Mouse (Mus musculus) midbrain, embryonic 14.5 days (tissue): ENCODE results near the gene Olfr56. TPM values are rescaled to one million over a fixed set of nuclear protein-coding genes. Genes with fewer than 3 reads are reported as not detected.
"Not testable (repeated sequence)": the region's sequence is repeated elsewhere in the genome, so short reads cannot be mapped to it uniquely, and the experiment has no call there.

Experiments used
- ATAC-seq: fragments of 200-750 bp; cut with Nextera tagmentation; 2 replicates; pipeline ENCODE4 v1.8.0; 2017; ENCODE audit warnings: moderate number of reproducible peaks, moderate library complexity; ENCODE audit not compliant: low FRiP score, low TSS enrichment
- DNase-seq: peaks from one replicate; pipeline ENCODE4 v3.0.0-alpha.2; 2015
- H3K27ac ChIP-seq: fragments of 300-500 bp; sonication (generic); replicated peaks from 2 replicates; pipeline ENCODE4 v1.5.1; 2014; ENCODE audit warnings: mild to moderate bottlenecking, low read depth, low read length, moderate library complexity
- H3K27me3 ChIP-seq: fragments of 300-500 bp; sonication (generic); 2 replicates; pipeline ENCODE4 v1.6.1; 2014; ENCODE audit warnings: low read length, control low read depth, mixed read lengths; ENCODE audit not compliant: control insufficient read depth, insufficient read depth
- H3K36me3 ChIP-seq: fragments of 300-500 bp; sonication (generic); 2 replicates; pipeline ENCODE4 v1.6.1; 2014; ENCODE audit warnings: low read length, control low read depth; ENCODE audit not compliant: control insufficient read depth, insufficient read depth
- H3K4me1 ChIP-seq: fragments of 300-500 bp; sonication (generic); 2 replicates; pipeline ENCODE4 v1.6.1; 2014; ENCODE audit warnings: mild to moderate bottlenecking, antibody characterized with exemption, low read length, control low read depth; ENCODE audit not compliant: control insufficient read depth, insufficient read depth
- H3K4me2 ChIP-seq: fragments of 300-500 bp; sonication (generic); 2 replicates; pipeline ENCODE4 v1.6.1; 2014; ENCODE audit warnings: mild to moderate bottlenecking, low read length, moderate library complexity
- H3K4me3 ChIP-seq: fragments of 300-500 bp; sonication (generic); replicated peaks from 2 replicates; pipeline ENCODE4 v1.5.1; 2014; ENCODE audit warnings: low read depth, low read length
- H3K9ac ChIP-seq: fragments of 300-500 bp; sonication (generic); replicated peaks from 2 replicates; pipeline ENCODE4 v1.6.1; 2014; ENCODE audit warnings: mild to moderate bottlenecking, low read length, moderate library complexity
- H3K9me3 ChIP-seq: fragments of 300-500 bp; sonication (generic); 2 replicates; pipeline ENCODE4 v1.6.1; 2016; ENCODE audit warnings: low read length, control low read depth, mixed read lengths; ENCODE audit not compliant: control insufficient read depth
- WGBS: fragments of 180-500 bp; shearing (Covaris S2); extraction: QIAGEN DNeasy Blood & Tissue Kit; methylation state at CpG from one replicate; pipeline ENCODE4 v1.1.7; 2014; 5-methylcytosine and 5-hydroxymethylcytosine counted together
- polyA plus RNA-seq: library from polyadenylated mRNA; unstranded; fragments of >200 nt; fragmentation: Nextera tagmentation; extraction: Ambion mirVana; gene quantifications from 2 replicates; pipeline ENCODE4 v1.2.1, GENCODE M21; 2014

The Olfr56 gene
- polyA plus RNA-seq, 1 experiment from 2014 or later, result not detected

DNA sequence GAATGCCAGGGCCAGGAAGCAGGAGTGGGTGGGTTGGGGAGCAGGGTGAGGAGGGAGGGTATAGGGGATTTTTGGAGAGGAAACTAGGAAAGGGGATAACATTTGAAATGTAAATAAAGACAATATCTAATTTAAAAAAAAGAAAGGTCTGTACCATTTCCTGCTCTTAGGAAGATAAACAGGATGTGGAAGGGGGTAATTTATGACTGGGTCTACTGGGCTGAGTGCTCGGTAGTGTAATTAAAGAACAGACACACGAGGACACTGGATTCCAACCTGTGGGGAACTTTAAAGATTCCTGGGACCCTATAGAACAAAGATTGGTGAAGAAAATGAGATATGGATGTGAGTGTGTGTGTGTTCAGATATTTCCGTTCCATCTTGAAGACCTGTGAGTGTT, 4.2 kb downstream of the Olfr56 start:
- not testable (repeated sequence) for H3K27me3 ChIP-seq, H3K4me1 ChIP-seq, H3K4me3 ChIP-seq, H3K36me3 ChIP-seq, H3K9ac ChIP-seq, H3K4me2 ChIP-seq, H3K27ac ChIP-seq, H3K9me3 ChIP-seq, ATAC-seq, DNase-seq
- WGBS, result no CpG with 5 or more reads among the region's 3 CpGs

DNA sequence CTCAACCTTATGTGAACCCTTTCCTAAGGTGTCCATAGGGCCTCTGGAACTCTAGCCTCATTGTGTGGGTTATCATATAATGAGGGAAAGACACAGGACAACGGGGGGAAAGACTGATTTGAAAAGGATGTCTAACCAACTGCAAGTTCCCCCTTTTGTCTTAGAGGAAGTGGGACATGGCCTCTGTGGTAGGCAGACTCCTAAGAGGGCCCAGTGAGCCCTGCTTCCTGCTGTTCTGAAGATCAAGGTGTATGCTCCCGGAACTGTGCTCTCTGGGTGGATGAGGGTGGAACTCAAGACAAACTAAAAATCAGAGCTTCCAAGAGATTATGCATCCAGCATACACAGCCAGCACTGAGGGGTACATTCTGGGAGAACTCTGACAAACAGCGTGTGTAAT, 9.5 kb downstream of the Olfr56 start:
- H3K4me3 ChIP-seq, H3K27me3 ChIP-seq, DNase-seq, H3K27ac ChIP-seq, H3K4me1 ChIP-seq, ATAC-seq, H3K9ac ChIP-seq, H3K36me3 ChIP-seq, H3K4me2 ChIP-seq, H3K9me3 ChIP-seq: not testable (repeated sequence)
- 88% methylated on average over 2 of the region's 3 CpGs for WGBS

DNA sequence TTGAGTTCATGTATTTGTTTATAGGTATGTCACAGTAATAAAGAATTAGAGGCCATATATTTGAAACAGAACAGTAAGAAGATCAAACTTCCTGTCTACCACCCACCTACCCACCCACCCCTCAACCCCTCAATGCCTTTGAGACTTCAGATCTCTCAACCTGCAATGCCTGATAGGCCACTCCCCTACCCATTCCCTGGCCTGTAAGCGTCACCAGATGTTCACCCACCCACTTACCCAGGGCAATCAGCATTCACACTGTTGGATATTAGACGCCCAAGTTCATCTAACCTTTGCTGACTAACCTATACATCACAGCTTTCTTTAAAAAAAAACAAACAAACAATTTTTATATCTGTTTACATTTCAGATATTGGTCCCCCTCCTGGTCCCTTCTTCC, 11.3 kb downstream of the Olfr56 start:
- H3K27ac ChIP-seq, H3K9me3 ChIP-seq: not testable (repeated sequence)
- 80% methylated on average over 2 of the region's 2 CpGs for WGBS

DNA sequence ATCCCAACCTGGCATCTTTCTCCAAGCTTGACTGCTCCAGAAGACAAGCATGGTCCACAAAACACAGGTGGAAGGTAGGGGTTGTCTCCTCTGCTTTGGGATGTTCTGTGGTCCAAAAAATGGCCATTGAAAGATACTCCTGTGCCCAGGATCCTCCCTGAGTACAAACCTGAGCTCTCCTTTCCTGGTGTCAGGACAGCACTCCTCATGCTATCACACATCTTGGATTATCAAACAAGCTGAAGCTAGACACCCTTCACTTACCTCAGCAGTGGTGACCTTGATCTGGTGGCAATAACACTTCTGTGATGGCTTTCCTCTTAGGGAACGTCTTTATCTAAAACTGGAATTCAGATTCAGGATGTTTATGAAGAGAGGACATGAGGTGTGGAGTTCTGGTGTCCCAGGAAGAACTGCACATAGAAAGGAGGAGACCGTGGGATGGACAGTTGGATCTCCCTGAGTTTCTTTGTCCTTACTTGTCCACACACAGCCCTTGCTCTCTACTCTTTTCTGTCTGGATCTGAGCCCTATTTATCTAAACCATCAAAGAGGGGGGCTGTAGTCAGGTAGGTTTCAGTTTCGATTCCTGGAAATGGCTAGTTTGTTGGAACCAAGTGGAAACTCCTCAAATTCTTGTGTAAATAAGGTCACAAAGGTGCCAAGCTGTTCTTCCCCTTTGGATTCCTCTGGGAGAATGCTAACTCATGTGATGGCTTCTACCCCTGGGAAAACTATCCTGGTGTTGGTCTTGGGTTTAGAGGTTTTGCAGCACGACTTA, 13.2 kb downstream of the Olfr56 start, which contains the start of gene Gm12185:
Gm12185 (minus strand) TSS at position 487 of the 781 bp plus-strand sequence.
- not testable (repeated sequence) for H3K9me3 ChIP-seq, H3K27ac ChIP-seq, DNase-seq, H3K4me3 ChIP-seq, H3K27me3 ChIP-seq, H3K4me2 ChIP-seq, H3K9ac ChIP-seq, ATAC-seq, H3K4me1 ChIP-seq, H3K36me3 ChIP-seq
- WGBS, result 73% methylated on average over 4 of the region's 4 CpGs

More for the DNA sequence above, 11.3 kb downstream of the Olfr56 start:
- not testable (repeated sequence) for H3K27me3 ChIP-seq, H3K4me2 ChIP-seq, H3K4me3 ChIP-seq, H3K9ac ChIP-seq, H3K4me1 ChIP-seq, ATAC-seq, H3K36me3 ChIP-seq, DNase-seq

DNA sequence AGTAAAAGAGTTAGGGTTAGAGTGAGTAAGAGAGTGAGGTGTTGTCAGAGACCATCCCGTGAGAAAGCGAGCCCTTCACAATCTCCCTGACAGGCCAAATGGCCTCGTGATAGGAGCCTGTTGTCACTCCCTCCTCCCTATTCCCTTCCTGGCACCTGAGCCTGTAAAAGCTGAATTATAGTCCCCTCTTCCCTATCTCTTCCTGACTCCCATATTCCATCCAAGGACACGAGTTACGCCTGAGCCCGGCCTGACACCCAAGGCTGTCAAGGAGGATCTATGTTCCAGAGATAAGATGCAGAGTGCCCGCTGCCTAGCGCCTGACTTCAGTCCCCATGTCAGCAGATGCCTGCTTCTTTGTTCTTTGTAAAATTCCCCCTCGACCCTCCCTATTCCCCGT, 14.6 kb downstream of the Olfr56 start:
- not testable (repeated sequence) for H3K9me3 ChIP-seq, H3K4me2 ChIP-seq
- 77% methylated on average over 10 of the region's 10 CpGs for WGBS

DNA sequence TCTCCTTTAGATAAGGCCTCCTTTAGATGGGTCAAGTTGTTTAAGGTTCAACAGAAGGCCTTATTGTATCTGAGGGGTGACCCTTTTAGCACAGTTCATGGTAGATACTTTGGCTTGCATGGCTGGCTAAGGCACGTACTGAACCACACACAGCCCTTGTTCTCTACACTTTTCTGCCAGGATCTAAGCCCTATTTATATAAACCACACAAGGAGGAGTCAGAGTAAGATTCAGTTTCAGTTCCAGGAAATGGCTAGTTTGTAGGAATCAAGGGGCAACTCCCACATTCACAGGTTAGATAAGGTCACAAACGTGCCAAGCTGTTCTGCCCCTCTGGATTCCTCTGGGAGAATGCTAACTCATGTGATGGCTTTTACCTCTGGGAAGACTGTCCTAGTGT, 15.3 kb downstream of the Olfr56 start, which contains the start of gene Tgtp1:
Tgtp1 (minus strand) TSS at position 155 of the 400 bp plus-strand sequence.
- H3K4me3 ChIP-seq, H3K27me3 ChIP-seq, H3K9ac ChIP-seq, H3K4me1 ChIP-seq, DNase-seq, H3K36me3 ChIP-seq, H3K27ac ChIP-seq, ATAC-seq, H3K9me3 ChIP-seq, H3K4me2 ChIP-seq: not testable (repeated sequence)
- 80% methylated on average over 2 of the region's 2 CpGs for WGBS

More for the DNA sequence above, 14.6 kb downstream of the Olfr56 start:
- not testable (repeated sequence) for H3K4me3 ChIP-seq, DNase-seq, H3K27me3 ChIP-seq, ATAC-seq, H3K9ac ChIP-seq, H3K27ac ChIP-seq, H3K4me1 ChIP-seq, H3K36me3 ChIP-seq

GRCm38 (mm10) chr11:49000411-49000810, 21.7 kb downstream of the Olfr56 start:
- 82% methylated on average over 1 of the region's 1 CpGs for WGBS
- not testable (repeated sequence) for DNase-seq, H3K27me3 ChIP-seq, H3K9me3 ChIP-seq, H3K4me1 ChIP-seq, H3K27ac ChIP-seq, H3K9ac ChIP-seq, H3K36me3 ChIP-seq, ATAC-seq, H3K4me3 ChIP-seq, H3K4me2 ChIP-seq

- not testable (repeated sequence) for H3K9me3 ChIP-seq, H3K27me3 ChIP-seq, H3K4me3 ChIP-seq, H3K4me2 ChIP-seq, H3K36me3 ChIP-seq, ATAC-seq, H3K4me1 ChIP-seq, H3K27ac ChIP-seq, DNase-seq, H3K9ac ChIP-seq
- 80% methylated on average over 2 of the region's 2 CpGs for WGBS
Measured at GRCm38 (mm10) chr11:49006317-49006716, 27.6 kb downstream of the Olfr56 start.

DNA sequence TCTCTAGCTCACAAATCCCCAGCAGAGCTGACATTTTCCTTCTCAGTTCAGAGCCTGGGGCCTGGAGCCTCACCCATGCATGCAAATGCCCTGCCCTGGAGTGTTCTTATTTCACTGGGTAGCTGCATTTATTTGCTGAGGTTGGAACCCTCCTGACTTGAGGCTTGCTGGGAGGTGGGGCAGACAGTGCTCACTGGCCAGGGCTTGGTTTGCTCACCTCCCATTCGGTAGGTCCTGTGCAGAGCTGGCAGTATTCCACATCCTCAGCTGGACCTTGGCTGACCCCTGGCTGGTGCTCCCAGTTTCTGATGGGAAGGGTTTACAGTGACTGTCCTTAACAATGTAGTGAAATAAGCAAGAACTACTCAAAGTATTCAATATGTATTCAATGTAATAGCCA, 28.1 kb downstream of the Olfr56 start:
- H3K36me3 ChIP-seq, H3K27me3 ChIP-seq, H3K27ac ChIP-seq, H3K4me2 ChIP-seq, ATAC-seq, DNase-seq, H3K4me3 ChIP-seq, H3K9me3 ChIP-seq, H3K9ac ChIP-seq, H3K4me1 ChIP-seq: not testable (repeated sequence)
- WGBS, result 50% methylated on average over 1 of the region's 1 CpGs
